Mouse (Mus musculus): ENCODE results near the gene Per2. TPM values are rescaled to one million over a fixed set of nuclear protein-coding genes. Genes with fewer than 3 reads are reported as not detected.
A peak's percentile ranks its signal among the peaks of the same experiment; 100 is the strongest.

Per2 gene
- 10 to 100 TPM in 1 of 2 experiments, 1 to 10 TPM in 1; 3.9 to 10.8 TPM for total RNA-seq (2021)
- long read RNA-seq, experiment 1: 0 reads
- long read RNA-seq, experiment 2, full-length matches to known transcripts: 5 of 9 reads
- long read RNA-seq, experiment 2, partial matches to known transcripts: 0 of 9 reads
- long read RNA-seq, experiment 2, other reads (novel, unspliced or antisense): 4 of 9 reads

GRCm38 (mm10) chr1:91459059-91459809, at the start of gene Per2:
Gene Per2, minus strand, starts transcription at chr1:91459324.
- Histone ChIP-seq H3K4me3 (peak within 1 kb of the TSS; percentile 87), H3K27ac (peak within 1 kb of the TSS; percentile 98)
- TF ChIP-seq CTCF (IDR thresholded peaks at IDR 0.05): peak; percentile 55
- DNase-seq: peak; percentile 99
- intact Hi-C loops (cut with DNase I): loop anchor here (2.0 kb wide), 1 partner anchor 30 kb away; no protein-coding TSS in a partner anchor

- Histone ChIP-seq H3K27ac (no peak overlapping the region), H3K4me3 (no peak overlapping the region)
- no peak for TF ChIP-seq CTCF (IDR thresholded peaks at IDR 0.05)
- no peak for DNase-seq
- intact Hi-C loops (cut with DNase I): no loop called here
These were observed 45.5 kb upstream of the Per2 start for GRCm38 (mm10) chr1:91504615-91505014.

GRCm38 (mm10) chr1:91498579-91498978, 39.5 kb upstream of the Per2 start:
- no peak overlapping the region for H3K27ac ChIP-seq
- no peak for DNase-seq
- H3K4me3 ChIP-seq: no peak overlapping the region
- no peak for TF ChIP-seq CTCF (IDR thresholded peaks at IDR 0.05)
- intact Hi-C loops (cut with DNase I): no loop called here

- intact Hi-C loops (cut with DNase I): no loop called here
These were observed 36.2 kb upstream of the Per2 start for GRCm38 (mm10) chr1:91495321-91495720.

GRCm38 (mm10) chr1:91494457-91495140, 35.5 kb upstream of the Per2 start, which contains the start of gene Traf3ip1:
Gene Traf3ip1, plus strand, starts transcription at chr1:91494647.
- Histone ChIP-seq H3K27ac (peak within 1 kb of the TSS; percentile 83), H3K4me3 (peak within 1 kb of the TSS; percentile 99)
- DNase-seq: peak; percentile 97
- no peak for TF ChIP-seq CTCF (IDR thresholded peaks at IDR 0.05)
- intact Hi-C loops (cut with DNase I): no loop called here

More at GRCm38 (mm10) chr1:91495321-91495720, 36.2 kb upstream of the Per2 start:
- peak overlapping the region; percentile 83; the same call in 1 of the 2 replicates for H3K27ac ChIP-seq
- TF ChIP-seq CTCF (IDR thresholded peaks at IDR 0.05): no peak
- peak overlapping the region; percentile 99 for H3K4me3 ChIP-seq
- no peak for DNase-seq

GRCm38 (mm10) chr1:91493938-91494337, 34.8 kb upstream of the Per2 start:
- TF ChIP-seq CTCF (IDR thresholded peaks at IDR 0.05): no peak
- Histone ChIP-seq H3K27ac (0 out of 2 replicates have a peak overlapping the region, but pooled peaks have one; percentile 46), H3K4me3 (peak overlapping the region; percentile 99)
- intact Hi-C loops (cut with DNase I): no loop called here
- DNase-seq: no peak

- H3K4me3 ChIP-seq: no peak overlapping the region
- intact Hi-C loops (cut with DNase I): no loop called here
- DNase-seq: no peak
- no peak for TF ChIP-seq CTCF (IDR thresholded peaks at IDR 0.05)
- H3K27ac ChIP-seq: no peak overlapping the region
These were observed 33.6 kb upstream of the Per2 start for GRCm38 (mm10) chr1:91492740-91493139.

- Histone ChIP-seq H3K27ac (no peak overlapping the region), H3K4me3 (no peak overlapping the region)
- no peak for TF ChIP-seq CTCF (IDR thresholded peaks at IDR 0.05)
- DNase-seq: no peak
- intact Hi-C loops (cut with DNase I): no loop called here
These were observed 31.2 kb upstream of the Per2 start for GRCm38 (mm10) chr1:91490322-91490721.

- intact Hi-C loops (cut with DNase I): no loop called here
- TF ChIP-seq CTCF (IDR thresholded peaks at IDR 0.05): no peak
These were observed 27.0 kb upstream of the Per2 start for GRCm38 (mm10) chr1:91486165-91486564.

GRCm38 (mm10) chr1:91485422-91485821, 26.3 kb upstream of the Per2 start:
- intact Hi-C loops (cut with DNase I): no loop called here
- Histone ChIP-seq H3K27ac (no peak overlapping the region), H3K4me3 (no peak overlapping the region)
- no peak for DNase-seq
- no peak for TF ChIP-seq CTCF (IDR thresholded peaks at IDR 0.05)

More at GRCm38 (mm10) chr1:91486165-91486564, 27.0 kb upstream of the Per2 start:
- no peak overlapping the region for H3K27ac ChIP-seq
- no peak overlapping the region for H3K4me3 ChIP-seq
- no peak for DNase-seq

- DNase-seq: no peak
- intact Hi-C loops (cut with DNase I): loop anchor here (5.0 kb wide), 1 partner anchor 137 kb away; no protein-coding TSS in a partner anchor
- no peak for TF ChIP-seq CTCF (IDR thresholded peaks at IDR 0.05)
- Histone ChIP-seq H3K4me3 (no peak overlapping the region), H3K27ac (no peak overlapping the region)
These were observed 24.9 kb upstream of the Per2 start for GRCm38 (mm10) chr1:91484011-91484346.

- no peak overlapping the region for H3K27ac ChIP-seq
- H3K4me3 ChIP-seq: no peak overlapping the region
- TF ChIP-seq CTCF (IDR thresholded peaks at IDR 0.05): peak; percentile 91; the same call in 1 of the 2 replicates
- intact Hi-C loops (cut with DNase I): loop anchor here (1.0 to 5.0 kb wide), 2 partner anchors 55 to 136 kb away; no protein-coding TSS in a partner anchor
- DNase-seq: peak; percentile 90
These were observed 24.3 kb upstream of the Per2 start for GRCm38 (mm10) chr1:91483304-91484010.
